ENCODE assay signal across 9 mouse cellular contexts in the genomic region with DNA sequence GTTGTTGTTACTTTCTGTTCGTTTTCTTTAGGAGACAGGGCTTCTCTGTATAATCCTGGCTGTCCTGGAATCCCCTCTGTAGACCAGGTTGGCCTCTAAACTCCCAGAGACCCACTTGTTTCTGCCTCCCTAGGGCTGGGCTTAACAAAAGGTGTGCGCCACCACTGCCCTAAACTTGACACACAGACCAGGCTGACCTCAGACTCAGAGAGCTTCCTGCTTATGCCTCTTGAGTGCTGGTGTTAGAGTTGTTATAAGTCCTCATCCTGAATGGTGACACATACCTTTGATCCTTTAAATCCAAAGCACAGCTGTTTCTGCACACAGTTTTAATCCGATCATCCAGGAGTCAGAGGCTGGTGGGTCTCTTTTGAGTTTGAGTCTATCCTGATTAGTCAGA. TPM values are rescaled to one million over a fixed set of nuclear protein-coding genes. Genes with fewer than 3 reads are reported as not detected.
DNase-seq lines count a peak whose midpoint lies in the region; ATAC-seq lines count a peak whose summit lies in the region.
"Had no signal": no experiment of that assay in that cellular context is flagged by ENCODE, and none has a peak within 500 bp of the region (broad histone marks: within the 10 kb centered on the region; RNA-seq: fewer than 3 reads in every experiment).

No protein-coding gene starts in this region.

- no peak overlapping the region for H3K27ac ChIP-seq in heart, embryonic 14.5 days (replicated peaks in 1 of 2; ENCODE audit: control insufficient read depth in 1 of 2, insufficient read depth in 1 of 2, low read depth in 2 of 2, low read length in 2 of 2)
- no peak overlapping the region for H3K27ac ChIP-seq in embryonic facial prominence, embryonic 10.5 days (replicated peaks)
- H3K27ac ChIP-seq in hindbrain, embryonic 12.5 days: no peak overlapping the region
- H3K27ac ChIP-seq in midbrain, embryonic 11.5 days (ENCODE audit: low read depth, low read length): no peak overlapping the region

- peaks cover 4 to 16% of the 10 kb centered on the region in 2 experiments for H3K4me1 ChIP-seq in heart, embryonic 14.5 days (ENCODE audit: control insufficient read depth in 2 of 2, insufficient read depth in 2 of 2, low read length in 2 of 2)
- H3K4me1 ChIP-seq in embryonic facial prominence, embryonic 10.5 days: peaks cover 34% of the 10 kb centered on the region
- peaks cover 27% of the 10 kb centered on the region for H3K4me1 ChIP-seq in hindbrain, embryonic 12.5 days
- H3K4me1 ChIP-seq in midbrain, embryonic 11.5 days (ENCODE audit: control insufficient read depth, insufficient read depth, low read length): peaks cover 13% of the 10 kb centered on the region

- ATAC-seq in heart, embryonic 14.5 days (ENCODE audit: insufficient number of reproducible peaks, insufficient read depth, low FRiP score, low read depth): no peak
- ATAC-seq in hindbrain, embryonic 12.5 days (ENCODE audit: low FRiP score): no peak
- ATAC-seq in midbrain, embryonic 11.5 days (ENCODE audit: low FRiP score): no peak
- ATAC-seq in activated CD4-positive, CD25-positive, alpha-beta regulatory T cell, adult 4 months: no peak

- no peak for DNase-seq in heart, postnatal 36 days
- no peak for DNase-seq in embryonic facial prominence, embryonic 10.5 days (ENCODE audit: low spot score)
- DNase-seq in midbrain, embryonic 11.5 days (ENCODE audit: low spot score, missing footprints): no peak
- DNase-seq in frontal cortex, postnatal 25 days (ENCODE audit: low spot score in 2 of 2): no peak
- no peak for DNase-seq in gastrocnemius, adult 8-10 months (ENCODE audit: low spot score in 2 of 2)
- DNase-seq: cerebellum, postnatal 10 days had no signal

- H3K4me2 ChIP-seq in heart, embryonic 14.5 days (ENCODE audit: low read length): peak overlapping the region; percentile 74
- peak overlapping the region; percentile 73 for H3K4me2 ChIP-seq in hindbrain, embryonic 12.5 days (replicated peaks)
- peak overlapping the region; percentile 78; the same call in 1 of the 2 replicates for H3K4me2 ChIP-seq in midbrain, embryonic 11.5 days

- peak overlapping the region; percentile 92; the same call in 1 of the 2 replicates for H3K9ac ChIP-seq in heart, embryonic 14.5 days (ENCODE audit: low read length)
- peak overlapping the region; percentile 89 for H3K9ac ChIP-seq in hindbrain, embryonic 12.5 days
- H3K9ac ChIP-seq in midbrain, embryonic 11.5 days (ENCODE audit: low read length): no peak overlapping the region

- WGBS in heart, embryonic 14.5 days: 79% methylated on average over 3 of the region's 3 CpGs
- 88% methylated on average over 3 of the region's 3 CpGs for WGBS in embryonic facial prominence, embryonic 10.5 days
- WGBS in hindbrain, embryonic 12.5 days: 87% methylated on average over 3 of the region's 3 CpGs
- 91% methylated on average over 3 of the region's 3 CpGs for WGBS in midbrain, embryonic 11.5 days

- no peaks in the 10 kb centered on the region for H3K9me3 ChIP-seq in heart, embryonic 14.5 days (ENCODE audit: control insufficient read depth, low read length)
- H3K9me3 ChIP-seq in embryonic facial prominence, embryonic 10.5 days: no peaks in the 10 kb centered on the region
- H3K9me3 ChIP-seq in hindbrain, embryonic 12.5 days (replicated peaks): no peaks in the 10 kb centered on the region
- H3K9me3 ChIP-seq in midbrain, embryonic 11.5 days (ENCODE audit: control insufficient read depth, low read length): no peaks in the 10 kb centered on the region

- H3K36me3 ChIP-seq in heart, embryonic 14.5 days (ENCODE audit: control insufficient read depth, insufficient read depth, low read length): peaks cover 51% of the 10 kb centered on the region
- H3K36me3 ChIP-seq in embryonic facial prominence, embryonic 10.5 days (replicated peaks): peaks cover 50% of the 10 kb centered on the region
- H3K36me3 ChIP-seq in hindbrain, embryonic 12.5 days: peaks cover 39% of the 10 kb centered on the region
- peaks cover 9% of the 10 kb centered on the region for H3K36me3 ChIP-seq in midbrain, embryonic 11.5 days (ENCODE audit: control insufficient read depth, insufficient read depth, low read length)

- no peaks in the 10 kb centered on the region for H3K27me3 ChIP-seq in heart, embryonic 14.5 days (ENCODE audit: control insufficient read depth, insufficient read depth, low read length)
- H3K27me3 ChIP-seq in embryonic facial prominence, embryonic 10.5 days (replicated peaks; ENCODE audit: low read depth, poor library complexity, severe bottlenecking): no peaks in the 10 kb centered on the region
- H3K27me3 ChIP-seq in hindbrain, embryonic 12.5 days: no peaks in the 10 kb centered on the region
- H3K27me3 ChIP-seq in midbrain, embryonic 11.5 days (ENCODE audit: control insufficient read depth, insufficient read depth, low read length): no peaks in the 10 kb centered on the region

- peak overlapping the region in 1 of 2 experiments; percentile 79; a peak in 2 of 4 replicates for H3K4me3 ChIP-seq in heart, embryonic 14.5 days (ENCODE audit: control insufficient read depth in 1 of 2, insufficient read depth in 1 of 2, low read depth in 1 of 2, low read length in 2 of 2)
- H3K4me3 ChIP-seq in embryonic facial prominence, embryonic 10.5 days: peak overlapping the region; percentile 71
- H3K4me3 ChIP-seq in hindbrain, embryonic 12.5 days: peak overlapping the region; percentile 77
- H3K4me3 ChIP-seq in midbrain, embryonic 11.5 days (ENCODE audit: low read depth, low read length): no peak overlapping the region

- intact Hi-C loops in heart, postnatal 36 days (cut with DNase I): loop anchor here (10.0 kb wide), 2 partner anchors 578 to 662 kb away; a partner anchor contains a TSS

RNA-seq across cellular contexts. Expression of a gene that starts 2.0 kb away (rescaled TPM):
- polyA plus RNA-seq in heart, embryonic 14.5 days (2014; fragmentation: Nextera tagmentation; extraction: Ambion mirVana): 454 and 540 TPM in 2 replicates
- 100 to 1,000 TPM; 306 to 329 TPM for total RNA-seq in heart, postnatal 36 days (2021)
- 317 and 331 TPM in 2 replicates for polyA plus RNA-seq in embryonic facial prominence, embryonic 10.5 days (2016; fragmentation: Nextera tagmentation; extraction: Ambion mirVana)
- 598 and 607 TPM in 2 replicates for polyA plus RNA-seq in hindbrain, embryonic 12.5 days (2016; fragmentation: Nextera tagmentation; extraction: Ambion mirVana)
- 566 and 590 TPM in 2 replicates for polyA plus RNA-seq in midbrain, embryonic 11.5 days (2014; fragmentation: Nextera tagmentation; extraction: Ambion mirVana)
- total RNA-seq in gastrocnemius, adult 8-10 months (2022): 100 to 1,000 TPM; 186 to 216 (median 214) TPM
- 100 to 1,000 TPM; 343 to 373 TPM for polyA plus RNA-seq in activated CD4-positive, CD25-positive, alpha-beta regulatory T cell, adult 4 months (2017; shearing (Covaris generic))

RNA-seq across cellular contexts. Expression of a gene that starts 2.6 kb away (rescaled TPM):
- polyA plus RNA-seq in heart, embryonic 14.5 days (2014; fragmentation: Nextera tagmentation; extraction: Ambion mirVana): 22.2 and 27.5 TPM in 2 replicates
- total RNA-seq in heart, postnatal 36 days (2021): 10 to 100 TPM; 23.1 to 23.4 TPM
- polyA plus RNA-seq in embryonic facial prominence, embryonic 10.5 days (2016; fragmentation: Nextera tagmentation; extraction: Ambion mirVana): 96.5 and 98.3 TPM in 2 replicates
- 87.8 and 96.2 TPM in 2 replicates for polyA plus RNA-seq in hindbrain, embryonic 12.5 days (2016; fragmentation: Nextera tagmentation; extraction: Ambion mirVana)
- polyA plus RNA-seq in midbrain, embryonic 11.5 days (2014; fragmentation: Nextera tagmentation; extraction: Ambion mirVana): 51.5 and 53.4 TPM in 2 replicates
- total RNA-seq in gastrocnemius, adult 8-10 months (2022): 10 to 100 TPM; 20.5 to 28.5 (median 23.0) TPM
- polyA plus RNA-seq in activated CD4-positive, CD25-positive, alpha-beta regulatory T cell, adult 4 months (2017; shearing (Covaris generic)): 10 to 100 TPM; 32.1 to 44.9 TPM

RNA-seq across cellular contexts. Expression of a gene that starts 7.5 kb away (rescaled TPM):
- polyA plus RNA-seq in heart, embryonic 14.5 days (2014; fragmentation: Nextera tagmentation; extraction: Ambion mirVana): 15.0 and 16.6 TPM in 2 replicates
- 1 to 10 TPM; 5.0 to 6.1 TPM for total RNA-seq in heart, postnatal 36 days (2021)
- polyA plus RNA-seq in embryonic facial prominence, embryonic 10.5 days (2016; fragmentation: Nextera tagmentation; extraction: Ambion mirVana): 59.0 and 59.8 TPM in 2 replicates
- 45.9 and 46.4 TPM in 2 replicates for polyA plus RNA-seq in hindbrain, embryonic 12.5 days (2016; fragmentation: Nextera tagmentation; extraction: Ambion mirVana)
- 29.0 and 30.0 TPM in 2 replicates for polyA plus RNA-seq in midbrain, embryonic 11.5 days (2014; fragmentation: Nextera tagmentation; extraction: Ambion mirVana)
- 1 to 10 TPM; 3.8 to 5.2 (median 4.5) TPM for total RNA-seq in gastrocnemius, adult 8-10 months (2022)
- polyA plus RNA-seq in activated CD4-positive, CD25-positive, alpha-beta regulatory T cell, adult 4 months (2017; shearing (Covaris generic)): 1 to 10 TPM; 2.7 to 3.9 TPM

RNA-seq across cellular contexts. Expression of a gene that starts 10.6 kb away (rescaled TPM):
- polyA plus RNA-seq in heart, embryonic 14.5 days (2014; fragmentation: Nextera tagmentation; extraction: Ambion mirVana): 107 and 114 TPM in 2 replicates
- total RNA-seq in heart, postnatal 36 days (2021): 10 to 100 TPM; 47.0 to 47.4 TPM
- polyA plus RNA-seq in embryonic facial prominence, embryonic 10.5 days (2016; fragmentation: Nextera tagmentation; extraction: Ambion mirVana): 157 and 161 TPM in 2 replicates
- polyA plus RNA-seq in hindbrain, embryonic 12.5 days (2016; fragmentation: Nextera tagmentation; extraction: Ambion mirVana): 123 and 127 TPM in 2 replicates
- polyA plus RNA-seq in midbrain, embryonic 11.5 days (2014; fragmentation: Nextera tagmentation; extraction: Ambion mirVana): 150 and 151 TPM in 2 replicates
- total RNA-seq in gastrocnemius, adult 8-10 months (2022): 10 to 100 TPM; 38.8 to 40.8 (median 39.4) TPM
- 10 to 100 TPM; 62.1 to 69.7 TPM for polyA plus RNA-seq in activated CD4-positive, CD25-positive, alpha-beta regulatory T cell, adult 4 months (2017; shearing (Covaris generic))

RNA-seq across cellular contexts. Expression of a gene that starts 12.0 kb away (rescaled TPM):
- polyA plus RNA-seq in heart, embryonic 14.5 days (2014; fragmentation: Nextera tagmentation; extraction: Ambion mirVana): 22.3 and 26.0 TPM in 2 replicates
- 100 to 1,000 TPM; 160 to 169 TPM for total RNA-seq in heart, postnatal 36 days (2021)
- 23.9 and 25.3 TPM in 2 replicates for polyA plus RNA-seq in embryonic facial prominence, embryonic 10.5 days (2016; fragmentation: Nextera tagmentation; extraction: Ambion mirVana)
- 22.4 and 26.1 TPM in 2 replicates for polyA plus RNA-seq in hindbrain, embryonic 12.5 days (2016; fragmentation: Nextera tagmentation; extraction: Ambion mirVana)
- 20.7 and 22.6 TPM in 2 replicates for polyA plus RNA-seq in midbrain, embryonic 11.5 days (2014; fragmentation: Nextera tagmentation; extraction: Ambion mirVana)
- 100 to 1,000 TPM; 266 to 308 (median 283) TPM for total RNA-seq in gastrocnemius, adult 8-10 months (2022)
- 10 to 100 TPM; 21.4 to 24.8 TPM for polyA plus RNA-seq in activated CD4-positive, CD25-positive, alpha-beta regulatory T cell, adult 4 months (2017; shearing (Covaris generic))
